8 mouse cellular contexts compared by ENCODE assay signal in the genomic region with DNA sequence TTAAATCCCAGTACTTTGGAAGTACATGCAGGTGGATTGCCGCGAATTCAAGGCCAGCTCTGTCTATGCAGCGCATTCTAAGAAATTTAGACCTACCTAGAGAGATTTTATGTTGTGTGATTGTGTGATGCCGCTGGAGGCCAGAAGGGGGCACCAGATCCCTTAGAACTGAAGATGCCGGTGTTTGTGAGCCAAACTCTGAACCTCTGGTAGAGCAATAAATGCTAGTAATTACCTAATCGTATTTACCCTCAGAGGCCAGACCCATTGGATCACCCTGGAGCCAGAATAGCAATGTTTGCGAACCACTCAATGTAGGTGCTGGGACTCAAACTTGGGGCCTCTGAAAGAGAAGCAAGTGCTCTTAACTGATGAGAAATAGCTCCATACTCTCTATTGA. TPM values are rescaled to one million over a fixed set of nuclear protein-coding genes. Genes with fewer than 3 reads are reported as not detected.
DNase-seq lines count a peak whose midpoint lies in the region; ATAC-seq and TF ChIP-seq lines count a peak whose summit lies in the region.

No protein-coding gene starts in this region.

- peaks cover 45% of the 10 kb centered on the region for H3K4me1 ChIP-seq in G1E (ENCODE audit: insufficient read depth, low read depth, low read length)
- H3K4me1 ChIP-seq in cerebellum, adult 2 months (ENCODE audit: control insufficient read depth, insufficient read depth, low read length), result no peaks in the 10 kb centered on the region
- no peaks in the 10 kb centered on the region for H3K4me1 ChIP-seq in lung, embryonic 16.5 days (replicated peaks; ENCODE audit: control insufficient read depth, insufficient read depth, low read length)

- H3K79me2 ChIP-seq in C2C12 (ENCODE audit: control insufficient read depth, insufficient read depth), result no peaks in the 10 kb centered on the region

- H3K4me3 ChIP-seq in C2C12 (ENCODE audit: insufficient read depth, poor library complexity, severe bottlenecking) (no peak overlapping the region), G1E (ENCODE audit: low read depth, low read length) (no peak overlapping the region)
- no peak overlapping the region for H3K4me3 ChIP-seq in cerebellum, adult 2 months (replicated peaks; ENCODE audit: insufficient read depth, low read depth, low read length)
- no peak overlapping the region for H3K4me3 ChIP-seq in lung, embryonic 16.5 days (ENCODE audit: low read length)

- no peak overlapping the region for H3K4me2 ChIP-seq in lung, embryonic 16.5 days (ENCODE audit: low read depth, low read length)

- no peak for TF ChIP-seq POLR2A in cerebellum, adult 2 months (IDR thresholded peaks at IDR 0.05; ENCODE audit: borderline replicate concordance, insufficient read depth, low read length)

- H3ac ChIP-seq in C2C12 (ENCODE audit: control insufficient read depth, insufficient read length, low read depth), result no peak overlapping the region

- H3K79me3 ChIP-seq in C2C12 (ENCODE audit: low read depth), result no peaks in the 10 kb centered on the region

- TF ChIP-seq CTCF in C2C12 (IDR thresholded peaks at IDR 0.05; ENCODE audit: control insufficient read depth, insufficient read depth, insufficient read length) (peak; percentile 5), G1E (IDR thresholded peaks at IDR 0.05; ENCODE audit: low read depth, low read length) (peak; percentile 70)
- peak; percentile 74 for TF ChIP-seq CTCF in cerebellum, adult 2 months (IDR thresholded peaks at IDR 0.05; ENCODE audit: borderline replicate concordance, insufficient read depth, low read depth, low read length)

- H3K9ac ChIP-seq in lung, embryonic 16.5 days (ENCODE audit: low read length), result no peak overlapping the region

- no peak for ATAC-seq in G1E (ENCODE audit: extremely low read depth, insufficient number of reproducible peaks, low FRiP score, poor library complexity, severe bottlenecking)
- ATAC-seq in lung, embryonic 16.5 days (ENCODE audit: low read depth), result peak; percentile 11; the same call in 1 of the 2 replicates

- no peak overlapping the region for H3K27ac ChIP-seq in cerebellum, adult 2 months (ENCODE audit: insufficient read depth, low read length)
- no peak overlapping the region for H3K27ac ChIP-seq in lung, embryonic 16.5 days (ENCODE audit: low read length)

- no peaks in the 10 kb centered on the region for H3K36me3 ChIP-seq in C2C12 (ENCODE audit: control insufficient read depth, insufficient read depth)
- H3K36me3 ChIP-seq in G1E (replicated peaks), result peaks cover 31% of the 10 kb centered on the region
- no peaks in the 10 kb centered on the region for H3K36me3 ChIP-seq in lung, embryonic 16.5 days (ENCODE audit: control insufficient read depth, insufficient read depth, low read length)

- DNase-seq in G1E (ENCODE audit: low spot score), result no peak
- peak; percentile 64 to 75 for DNase-seq in cerebellum, adult 2 months
- peak; percentile 64 to 68 for DNase-seq in gastrocnemius, adult 8-10 months (ENCODE audit: low spot score in 2 of 2)
- peak; percentile 87 to 89 for DNase-seq in kidney, postnatal 4 days
- peak; percentile 73 for DNase-seq in right cerebral cortex, postnatal 14 days
- peak; percentile 56 to 76 for DNase-seq in urinary bladder, postnatal 4 days (ENCODE audit: low spot score in 2 of 2)

- H3K9me3 ChIP-seq in G1E (replicated peaks), result no peaks in the 10 kb centered on the region
- no peaks in the 10 kb centered on the region for H3K9me3 ChIP-seq in lung, embryonic 16.5 days (ENCODE audit: control insufficient read depth, low read length)

- WGBS in cerebellum, adult 2 months, result 27% methylated on average over 7 of the region's 7 CpGs
- 24% methylated on average over 7 of the region's 7 CpGs for WGBS in lung, embryonic 16.5 days

- no peaks in the 10 kb centered on the region for H3K27me3 ChIP-seq in C2C12 (ENCODE audit: control insufficient read depth, insufficient read depth, insufficient read length)
- H3K27me3 ChIP-seq in G1E (ENCODE audit: insufficient read depth, low read length), result no peaks in the 10 kb centered on the region
- H3K27me3 ChIP-seq in cerebellum, adult 2 months (ENCODE audit: control insufficient read depth, insufficient read depth, low read length), result no peaks in the 10 kb centered on the region
- no peaks in the 10 kb centered on the region for H3K27me3 ChIP-seq in lung, embryonic 16.5 days (ENCODE audit: control insufficient read depth, insufficient read depth, low read depth, low read length)

TF ChIP-seq in C2C12, 6 proteins besides CTCF, POLR2A, EP300 and RAD21:
- no peak for TF ChIP-seq MYOD1 (IDR thresholded peaks at IDR 0.05; ENCODE audit: control insufficient read depth, insufficient read length, low read depth)
- TF ChIP-seq FOSL1 (IDR thresholded peaks at IDR 0.05; ENCODE audit: insufficient read depth, low read length, poor library complexity, severe bottlenecking), result no peak
- no peak for TF ChIP-seq MYOG (IDR thresholded peaks at IDR 0.05; ENCODE audit: control insufficient read depth, extremely low read depth, insufficient read length)
- no peak for TF ChIP-seq CEBPB (IDR thresholded peaks at IDR 0.05; ENCODE audit: low read depth)
- no peak for TF ChIP-seq MAX (IDR thresholded peaks at IDR 0.05)
- no peak for TF ChIP-seq USF1 (IDR thresholded peaks at IDR 0.05; ENCODE audit: low read depth)

RNA-seq across cellular contexts. Expression of a gene that starts 11.4 kb away (rescaled TPM):
- 147 TPM for polyA plus RNA-seq in C2C12 (2012; fragmentation: generic; extraction: Trizol)
- 58.1 and 72.6 TPM in 2 replicates for total RNA-seq in G1E (2014; fragmentation: Nextera tagmentation)
- total RNA-seq in G1E (2017), result 516 and 572 TPM in 2 replicates
- polyA plus RNA-seq in G1E (2012), result 147 and 261 TPM in 2 replicates
- 57.0 and 62.2 TPM in 2 replicates for polyA plus RNA-seq in cerebellum, adult 2 months (2012; rRNA removed)
- 10 to 100 TPM; 37.1 to 47.8 (median 45.0) TPM for total RNA-seq in gastrocnemius, adult 8-10 months (2022)
- polyA plus RNA-seq in lung, embryonic 16.5 days (2015; fragmentation: Nextera tagmentation; extraction: Ambion mirVana), result 217 and 246 TPM in 2 replicates

RNA-seq across cellular contexts. Expression of a gene that starts 12.2 kb away (rescaled TPM):
- polyA plus RNA-seq in C2C12 (2012; fragmentation: generic; extraction: Trizol), result 12.2 TPM
- total RNA-seq in G1E (2014; fragmentation: Nextera tagmentation), result 25.9 and 27.8 TPM in 2 replicates
- total RNA-seq in G1E (2017), result 9.2 and 12.4 TPM in 2 replicates
- 6.5 and 6.7 TPM in 2 replicates for polyA plus RNA-seq in G1E (2012)
- polyA plus RNA-seq in cerebellum, adult 2 months (2012; rRNA removed), result 22.9 and 23.5 TPM in 2 replicates
- total RNA-seq in gastrocnemius, adult 8-10 months (2022), result 10 to 100 TPM; 10.3 to 13.5 (median 10.5) TPM
- 38.7 and 42.6 TPM in 2 replicates for polyA plus RNA-seq in lung, embryonic 16.5 days (2015; fragmentation: Nextera tagmentation; extraction: Ambion mirVana)

RNA-seq across cellular contexts. Expression of a gene that starts 21.6 kb away (rescaled TPM):
- polyA plus RNA-seq in C2C12 (2012; fragmentation: generic; extraction: Trizol) (91.3 TPM), G1E (2012) (133 and 183 TPM in 2 replicates)
- total RNA-seq in G1E (2014; fragmentation: Nextera tagmentation) (187 and 244 TPM in 2 replicates), G1E (2017) (163 and 182 TPM in 2 replicates)
- polyA plus RNA-seq in cerebellum, adult 2 months (2012; rRNA removed), result 10.6 and 11.9 TPM in 2 replicates
- total RNA-seq in gastrocnemius, adult 8-10 months (2022), result 100 to 1,000 TPM; 103 to 116 (median 107) TPM
- 43.0 and 46.3 TPM in 2 replicates for polyA plus RNA-seq in lung, embryonic 16.5 days (2015; fragmentation: Nextera tagmentation; extraction: Ambion mirVana)

RNA-seq across cellular contexts. Expression of a gene that starts 35.1 kb away (rescaled TPM):
- 108 TPM for polyA plus RNA-seq in C2C12 (2012; fragmentation: generic; extraction: Trizol)
- total RNA-seq in G1E (2014; fragmentation: Nextera tagmentation), result 238 and 244 TPM in 2 replicates
- total RNA-seq in G1E (2017), result 153 and 179 TPM in 2 replicates
- polyA plus RNA-seq in G1E (2012), result 120 and 165 TPM in 2 replicates
- 92.1 and 95.8 TPM in 2 replicates for polyA plus RNA-seq in cerebellum, adult 2 months (2012; rRNA removed)
- 10 to 100 TPM; 23.5 to 29.8 (median 28.0) TPM for total RNA-seq in gastrocnemius, adult 8-10 months (2022)
- 149 and 152 TPM in 2 replicates for polyA plus RNA-seq in lung, embryonic 16.5 days (2015; fragmentation: Nextera tagmentation; extraction: Ambion mirVana)

RNA-seq across cellular contexts. Expression of a gene that starts 37.5 kb away (rescaled TPM):
- polyA plus RNA-seq in C2C12 (2012; fragmentation: generic; extraction: Trizol), result 165 TPM
- 355 and 414 TPM in 2 replicates for total RNA-seq in G1E (2014; fragmentation: Nextera tagmentation)
- total RNA-seq in G1E (2017), result 275 and 294 TPM in 2 replicates
- polyA plus RNA-seq in G1E (2012), result 24.9 and 34.2 TPM in 2 replicates
- 187 and 200 TPM in 2 replicates for polyA plus RNA-seq in cerebellum, adult 2 months (2012; rRNA removed)
- total RNA-seq in gastrocnemius, adult 8-10 months (2022), result 100 to 1,000 TPM in 2 of 4 experiments, 10 to 100 TPM in 2; 78.0 to 122 (median 99.0) TPM
- polyA plus RNA-seq in lung, embryonic 16.5 days (2015; fragmentation: Nextera tagmentation; extraction: Ambion mirVana), result 336 and 340 TPM in 2 replicates

Comparison
In these comparisons a context has a peak if more than half of its experiments do, and no peak if none do; other contexts are left out.
1. CTCF ChIP-seq: peak in every context shown above with its lines; median percentile 74 in cerebellum, adult 2 months; 70 in G1E; 5 in C2C12.